Mouse (Mus musculus) lung, adult 2 months (tissue): ENCODE measurements around the gene Casp8ap2. TPM values are rescaled to one million over a fixed set of nuclear protein-coding genes. Genes with fewer than 3 reads are reported as not detected.

Experiments
- DNase-seq: peaks from one replicate; pipeline ENCODE4 v3.0.0; 2022
- H3K4me1 ChIP-seq: fragments of 200-500 bp; 2 replicates; pipeline ENCODE4 v1.6.1; 2011; ENCODE audit warnings: low read length; ENCODE audit not compliant: control insufficient read depth, insufficient read depth
- H3K4me3 ChIP-seq: fragments of 200-500 bp; replicated peaks from 2 replicates; pipeline ENCODE3; 2011; ENCODE audit warnings: low read depth, mild to moderate bottlenecking, control low read depth, low read length; ENCODE audit errors: extremely low read depth
- CTCF ChIP-seq: fragments of 200-500 bp; IDR thresholded peaks from 2 replicates; pipeline ENCODE4 v1.5.1; 2011; ENCODE audit warnings: mild to moderate bottlenecking, low read length, control low read depth; ENCODE audit not compliant: insufficient read depth
- POLR2A ChIP-seq: fragments of 200-500 bp; IDR thresholded peaks from 2 replicates; pipeline ENCODE4 v1.6.1; 2011; ENCODE audit warnings: low read depth, mild to moderate bottlenecking, control low read depth, low read length, borderline replicate concordance; ENCODE audit errors: extremely low read depth
- WGBS: fragments of 180-500 bp; shearing (Covaris S2); methylation state at CpG from one replicate; pipeline ENCODE4 v1.1.7; 2018; 5-methylcytosine and 5-hydroxymethylcytosine counted together
- polyA plus RNA-seq: library from polyadenylated mRNA; depleted of rRNA; stranded (reverse); fragments of >200 nt; gene quantifications from 2 replicates; pipeline ENCODE4 v1.2.3, GENCODE M21; 2012

The Casp8ap2 gene
- polyA plus RNA-seq, 1 experiment = 6.7 TPM

DNA sequence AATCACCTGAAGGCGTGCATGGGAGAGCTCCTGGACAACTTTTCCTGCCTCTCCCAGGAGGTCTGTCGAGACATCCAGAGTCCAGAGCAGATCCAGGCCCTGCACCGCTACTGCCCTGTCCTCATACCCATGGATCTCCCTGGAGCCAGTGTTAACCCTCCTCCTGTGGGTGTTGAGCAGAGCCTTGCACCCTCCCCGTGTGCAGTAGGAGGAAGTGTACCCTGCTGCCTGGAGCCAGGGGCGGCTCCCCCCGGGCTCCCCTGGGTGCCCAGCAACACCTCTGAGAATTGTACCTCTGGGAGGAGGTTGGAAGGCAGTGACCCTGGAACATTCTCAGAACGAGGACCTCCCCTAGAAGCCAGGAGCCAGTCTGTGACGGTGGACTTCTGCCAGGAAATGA is 35.4 kb upstream of the Casp8ap2 start:
- 63% methylated on average over 8 of the region's 8 CpGs for WGBS
- TF ChIP-seq CTCF = no peak
- TF ChIP-seq POLR2A = no peak
- no peak for DNase-seq
- H3K4me1 ChIP-seq = no peaks in the 10 kb centered on the region
- no peak overlapping the region for H3K4me3 ChIP-seq

- no peak for DNase-seq
- H3K4me1 ChIP-seq = no peaks in the 10 kb centered on the region
- H3K4me3 ChIP-seq = no peak overlapping the region
- WGBS = 63% methylated on average over 6 of the region's 6 CpGs
- TF ChIP-seq CTCF = no peak
- no peak for TF ChIP-seq POLR2A
Measured at GRCm38 (mm10) chr4:32584181-32584580, 31.1 kb upstream of the Casp8ap2 start.

DNA sequence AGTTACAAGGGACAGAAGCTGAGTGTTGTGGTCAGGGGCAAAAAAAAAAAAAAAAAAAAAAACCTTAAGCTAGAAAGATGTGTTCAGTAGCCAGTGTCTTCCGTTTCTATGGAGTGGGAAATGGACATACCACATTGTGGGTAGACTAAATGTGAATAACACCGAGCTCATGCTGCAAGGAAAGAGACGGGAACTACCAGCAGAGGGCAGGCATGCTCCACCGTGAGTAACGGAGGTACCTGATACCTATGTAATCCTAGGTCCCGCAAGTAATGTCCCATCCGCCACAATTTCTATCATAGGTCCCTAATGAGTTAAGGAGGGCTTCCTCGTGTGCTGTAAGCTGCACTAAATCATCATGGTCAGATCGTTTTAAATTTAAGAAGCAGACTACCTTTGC is 28.7 kb upstream of the Casp8ap2 start:
- Histone ChIP-seq H3K4me3 (no peak overlapping the region), H3K4me1 (no peaks in the 10 kb centered on the region)
- WGBS = 16% methylated on average over 9 of the region's 9 CpGs
- peak; percentile 48 for DNase-seq
- TF ChIP-seq POLR2A = no peak
- TF ChIP-seq CTCF = peak; percentile 92

DNA sequence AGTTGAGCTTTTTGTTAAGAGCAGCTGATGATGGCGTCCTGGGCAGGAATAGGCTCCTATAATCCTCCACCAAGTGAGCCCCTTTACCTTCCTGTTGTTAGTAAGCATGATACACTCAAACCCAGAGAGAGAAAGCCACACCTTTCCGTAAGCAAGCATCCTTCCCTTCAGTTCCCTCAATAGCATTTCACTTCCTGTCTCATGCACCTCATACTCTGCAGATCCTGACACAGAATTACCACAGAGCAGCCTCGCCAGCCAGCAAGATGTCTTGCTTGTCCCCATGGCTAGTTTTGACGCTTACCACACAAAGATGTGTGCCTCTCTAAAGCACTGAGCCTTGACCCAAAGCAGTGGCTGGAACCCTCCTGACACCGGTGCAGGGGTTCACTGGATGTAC is 27.7 kb upstream of the Casp8ap2 start:
- TF ChIP-seq POLR2A = no peak
- TF ChIP-seq CTCF = no peak
- Histone ChIP-seq H3K4me3 (no peak overlapping the region), H3K4me1 (no peaks in the 10 kb centered on the region)
- WGBS = 75% methylated on average over 5 of the region's 5 CpGs
- DNase-seq = no peak

DNA sequence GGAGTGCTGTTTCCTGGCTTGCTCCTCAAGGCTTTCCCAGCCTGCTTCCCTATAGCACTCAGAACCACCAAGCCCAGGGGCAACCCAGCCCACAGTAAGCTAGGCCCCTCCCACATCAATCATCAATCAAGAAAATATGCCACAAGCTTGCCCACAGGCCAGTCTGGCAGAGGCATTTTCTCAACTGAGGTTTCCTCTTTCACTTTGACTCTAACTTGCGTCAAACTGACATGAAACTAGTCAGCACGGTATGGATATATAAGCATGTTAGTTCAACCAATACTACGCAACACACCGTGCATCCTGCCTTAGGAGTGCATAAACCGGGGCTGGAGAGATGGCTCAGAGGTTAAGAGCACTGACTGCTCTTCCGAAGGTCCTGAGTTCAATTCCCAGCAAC is 27.0 kb upstream of the Casp8ap2 start:
- Histone ChIP-seq H3K4me3 (no peak overlapping the region), H3K4me1 (no peaks in the 10 kb centered on the region)
- WGBS = 75% methylated on average over 6 of the region's 6 CpGs
- DNase-seq = no peak
- no peak for TF ChIP-seq CTCF

DNA sequence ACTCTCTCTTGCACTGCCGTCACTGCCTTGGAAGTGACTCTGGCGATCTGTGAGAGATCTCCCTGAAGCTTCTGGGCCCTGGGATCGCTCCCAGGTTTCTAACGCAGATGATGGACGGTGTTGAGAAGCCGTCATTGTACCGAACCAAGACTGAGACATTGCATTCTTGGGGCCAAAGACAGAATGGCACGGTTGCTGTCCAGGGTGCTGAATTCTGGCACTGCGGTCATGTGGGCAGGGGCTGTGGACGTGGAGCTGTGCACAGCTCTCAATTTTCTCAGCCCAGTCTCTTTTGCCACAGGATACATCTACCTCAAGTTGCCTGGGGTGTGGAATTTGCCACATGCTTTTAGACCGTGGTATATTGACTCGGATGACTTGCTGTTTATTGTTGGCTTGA is 14.1 kb upstream of the Casp8ap2 start:
- H3K4me3 ChIP-seq = no peak overlapping the region
- 21% methylated on average over 12 of the region's 12 CpGs for WGBS
- DNase-seq = peak; percentile 27
- no peaks in the 10 kb centered on the region for H3K4me1 ChIP-seq
- TF ChIP-seq POLR2A (no peak), CTCF (no peak)

- Histone ChIP-seq H3K4me3 (no peak within 1 kb of the TSS), H3K4me1 (no peaks in the 10 kb centered on the region)
- TF ChIP-seq CTCF = no peak
- TF ChIP-seq POLR2A = no peak
- DNase-seq = no peak
- 61% methylated on average over 3 of the region's 3 CpGs for WGBS
Measured at GRCm38 (mm10) chr4:32602660-32603059, 12.6 kb upstream of the Casp8ap2 start, which contains the start of gene Gja10. Gene Gja10 (minus strand): TSS chr4:32602760.

DNA sequence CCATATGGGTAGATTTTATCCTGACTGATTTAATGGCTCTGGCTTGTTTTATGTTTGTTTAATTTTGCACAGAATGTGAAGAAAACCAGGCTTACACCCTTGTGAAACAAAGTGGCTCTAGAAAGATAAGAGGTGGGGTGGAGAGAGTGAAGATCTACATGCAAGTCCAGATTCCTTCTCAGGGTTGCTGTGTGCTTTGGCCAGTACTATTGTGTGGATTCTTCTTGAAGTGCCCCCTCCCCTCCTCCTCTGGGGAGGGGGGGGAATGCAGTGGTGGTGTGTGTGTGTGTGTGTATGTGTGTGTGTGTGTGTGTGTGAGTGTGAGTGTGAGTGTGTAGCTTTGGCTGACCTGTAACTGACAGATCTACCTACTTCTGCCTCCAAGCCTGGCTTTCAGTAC is 6.4 kb downstream of the Casp8ap2 start:
- H3K4me3 ChIP-seq = no peak overlapping the region
- no peak for DNase-seq
- no peak for TF ChIP-seq POLR2A
- no peak for TF ChIP-seq CTCF
- peaks cover 6% of the 10 kb centered on the region for H3K4me1 ChIP-seq

GRCm38 (mm10) chr4:32651669-32652068 is 36.4 kb downstream of the Casp8ap2 start:
- no peak overlapping the region for H3K4me3 ChIP-seq
- no peak for DNase-seq
- WGBS = 45% methylated on average over 5 of the region's 5 CpGs
- H3K4me1 ChIP-seq = no peaks in the 10 kb centered on the region
- TF ChIP-seq CTCF (no peak), POLR2A (no peak)

DNA sequence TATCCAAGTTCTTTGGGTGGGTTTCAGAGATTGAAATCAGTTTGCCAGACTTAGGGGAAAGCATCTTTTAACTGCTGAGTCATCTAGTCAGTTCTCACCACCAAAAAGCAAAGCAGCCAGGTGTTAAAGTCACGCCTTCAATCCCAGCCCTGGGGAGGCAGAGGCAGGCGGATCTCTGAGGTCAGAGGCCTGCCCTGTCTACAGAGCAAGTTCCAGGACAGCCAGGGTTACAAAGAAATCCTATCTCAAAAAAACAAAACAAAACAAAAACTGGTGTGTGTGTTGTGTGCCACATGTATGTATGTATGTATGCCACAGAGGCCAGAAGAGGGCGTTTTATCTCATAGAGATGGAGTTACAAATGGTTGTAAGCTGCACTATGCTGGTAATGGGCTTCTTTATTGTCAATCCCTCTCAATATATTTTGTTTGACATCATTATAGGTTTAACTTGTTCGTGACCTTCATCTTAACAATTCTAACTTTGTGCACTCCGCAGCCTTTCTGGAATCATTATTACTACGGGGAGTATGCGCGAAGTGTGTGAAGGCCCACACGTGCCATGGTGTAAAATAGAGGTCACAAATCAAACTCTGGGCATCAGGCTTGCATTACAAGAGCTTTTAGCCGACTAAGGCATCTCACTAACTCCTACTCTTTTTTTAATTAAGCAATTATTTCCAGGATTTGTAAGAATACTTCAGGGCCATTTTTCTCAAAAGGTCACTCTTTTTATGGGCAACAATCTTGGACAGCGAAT is 41.1 kb downstream of the Casp8ap2 start:
- Histone ChIP-seq H3K4me1 (no peaks in the 10 kb centered on the region), H3K4me3 (peak overlapping the region; percentile 98)
- peak; percentile 7 for DNase-seq
- TF ChIP-seq CTCF (no peak), POLR2A (no peak)
- 58% methylated on average over 11 of the region's 11 CpGs for WGBS
